Mouse (Mus musculus) heart, embryonic 14.5 days (tissue): ENCODE data around the gene Cabp4. TPM values are rescaled to one million over a fixed set of nuclear protein-coding genes. Genes with fewer than 3 reads are reported as not detected.

Experiments
- ATAC-seq: fragments of 200-750 bp; cut with Nextera tagmentation; 2 replicates; pipeline ENCODE4 v1.8.0; 2017; ENCODE audit warnings: low read depth, moderate TSS enrichment; ENCODE audit not compliant: insufficient number of reproducible peaks, insufficient read depth, low FRiP score
- H3K27ac ChIP-seq, 2 experiments: fragments of 200-500 bp in 1 of 2; fragments of 300-500 bp in 1 of 2; sonication (generic) in 1 of 2; replicated peaks in 1 of 2; 2 replicates each; pipeline ENCODE4 v1.5.1; 2012 to 2014; ENCODE audit warnings: low read depth in 2 of 2, low read length in 2 of 2, control low read depth in 1 of 2, mild to moderate bottlenecking in 1 of 2, mixed read lengths in 1 of 2; ENCODE audit not compliant: control insufficient read depth in 1 of 2, insufficient read depth in 1 of 2
- H3K27me3 ChIP-seq: fragments of 300-500 bp; sonication (generic); 2 replicates; pipeline ENCODE4 v1.6.1; 2014; ENCODE audit warnings: mild to moderate bottlenecking, low read length, control low read depth; ENCODE audit not compliant: control insufficient read depth, insufficient read depth
- H3K36me3 ChIP-seq: fragments of 300-500 bp; sonication (generic); 2 replicates; pipeline ENCODE4 v1.6.1; 2014; ENCODE audit warnings: mild to moderate bottlenecking, control low read depth, low read length, mixed read lengths; ENCODE audit not compliant: control insufficient read depth, insufficient read depth
- H3K4me1 ChIP-seq, 2 experiments: fragments of 200-500 bp in 1 of 2; fragments of 300-500 bp in 1 of 2; sonication (generic) in 1 of 2; 2 replicates each; pipeline ENCODE4 v1.6.1; 2012 to 2014; ENCODE audit warnings: low read length in 2 of 2, control low read depth in 1 of 2, mixed read lengths in 1 of 2; ENCODE audit not compliant: control insufficient read depth in 2 of 2, insufficient read depth in 2 of 2
- H3K4me2 ChIP-seq: fragments of 300-500 bp; sonication (generic); 2 replicates; pipeline ENCODE4 v1.6.1; 2014; ENCODE audit warnings: mild to moderate bottlenecking, low read length
- H3K4me3 ChIP-seq, 2 experiments: fragments of 200-500 bp in 1 of 2; fragments of 300-500 bp in 1 of 2; sonication (generic) in 1 of 2; 2 replicates each; pipeline ENCODE4 v1.5.1; 2012 to 2014; ENCODE audit warnings: low read length in 2 of 2, mild to moderate bottlenecking in 2 of 2, control low read depth in 1 of 2, low read depth in 1 of 2, moderate library complexity in 1 of 2; ENCODE audit not compliant: control insufficient read depth in 1 of 2, insufficient read depth in 1 of 2
- H3K9ac ChIP-seq: fragments of 300-500 bp; sonication (generic); 2 replicates; pipeline ENCODE4 v1.6.1; 2014; ENCODE audit warnings: mild to moderate bottlenecking, low read length
- H3K9me3 ChIP-seq: fragments of 300-500 bp; sonication (generic); 2 replicates; pipeline ENCODE4 v1.6.1; 2016; ENCODE audit warnings: low read length, control low read depth; ENCODE audit not compliant: control insufficient read depth
- WGBS: fragments of 180-500 bp; shearing (Covaris S2); extraction: QIAGEN DNeasy Blood & Tissue Kit; methylation state at CpG from one replicate; pipeline ENCODE4 v1.1.7; 2014; 5-methylcytosine and 5-hydroxymethylcytosine counted together
- polyA plus RNA-seq: library from polyadenylated mRNA; unstranded; fragments of >200 nt; fragmentation: Nextera tagmentation; extraction: Ambion mirVana; gene quantifications from 2 replicates; pipeline ENCODE4 v1.2.1, GENCODE M21; 2014

The Cabp4 gene
- polyA plus RNA-seq, 1 experiment from 2014 or later, result not detected

DNA sequence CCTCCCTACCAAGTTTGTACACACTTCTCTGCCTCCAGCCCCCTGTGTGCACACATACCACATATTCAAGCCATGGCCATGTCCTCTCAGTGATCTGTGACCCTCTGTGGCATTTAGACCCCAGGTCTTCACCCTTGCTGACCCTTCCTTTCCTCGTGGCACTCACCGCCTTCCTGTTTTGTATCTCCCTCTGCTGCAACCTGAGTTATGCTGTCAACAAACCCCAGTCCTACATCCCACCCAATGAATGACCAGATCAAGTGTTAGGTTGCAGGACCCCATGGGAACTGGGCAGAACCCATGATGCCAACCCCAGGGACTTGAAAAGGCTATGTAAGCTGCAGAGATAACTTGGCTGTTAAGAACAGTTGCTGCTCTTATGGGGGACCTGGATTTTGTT is 41.8 kb downstream of the Cabp4 start:
- Histone ChIP-seq H3K4me3 (no peak overlapping the region), H3K9me3 (no peaks in the 10 kb centered on the region), H3K36me3 (peaks cover 20% of the 10 kb centered on the region), H3K27me3 (peaks cover 20% of the 10 kb centered on the region; the same call in 1 of the 2 replicates), H3K9ac (no peak overlapping the region), H3K4me2 (no peak overlapping the region), H3K27ac (no peak overlapping the region), H3K4me1 (peaks cover 13 to 28% of the 10 kb centered on the region in 2 experiments)
- WGBS, result 81% methylated on average over 2 of the region's 2 CpGs
- no peak for ATAC-seq

DNA sequence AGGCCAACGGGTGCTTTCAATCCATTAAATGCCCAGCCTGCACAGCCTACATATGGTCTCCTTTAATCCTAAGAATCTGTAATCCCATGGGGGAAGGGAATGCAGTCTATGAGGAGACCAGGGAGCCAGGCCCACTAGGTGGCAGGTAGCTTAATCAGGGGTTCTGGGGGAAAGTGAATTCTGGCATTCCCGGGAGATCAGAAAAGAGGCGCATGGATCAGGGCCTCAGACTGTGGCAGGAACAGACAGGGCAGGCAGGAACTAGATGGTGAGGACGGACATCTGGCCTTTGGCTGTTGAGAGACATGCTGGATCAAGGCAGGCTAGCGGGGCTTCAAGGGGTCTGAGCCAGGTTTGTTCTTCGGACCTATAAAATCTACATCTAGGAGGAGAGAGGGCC is 42.4 kb downstream of the Cabp4 start:
- no peak for ATAC-seq
- Histone ChIP-seq H3K27ac (no peak overlapping the region), H3K9ac (0 out of 2 replicates have a peak overlapping the region, but pooled peaks have one; percentile 70), H3K4me1 (peaks cover 14 to 28% of the 10 kb centered on the region in 2 experiments), H3K4me3 (peak overlapping the region in 1 of 2 experiments; percentile 57; a peak in 2 of 4 replicates), H3K9me3 (no peaks in the 10 kb centered on the region), H3K27me3 (peaks cover 20% of the 10 kb centered on the region; the same call in 1 of the 2 replicates), H3K4me2 (peak overlapping the region; percentile 90), H3K36me3 (peaks cover 14% of the 10 kb centered on the region)
- WGBS, result 73% methylated on average over 6 of the region's 6 CpGs

DNA sequence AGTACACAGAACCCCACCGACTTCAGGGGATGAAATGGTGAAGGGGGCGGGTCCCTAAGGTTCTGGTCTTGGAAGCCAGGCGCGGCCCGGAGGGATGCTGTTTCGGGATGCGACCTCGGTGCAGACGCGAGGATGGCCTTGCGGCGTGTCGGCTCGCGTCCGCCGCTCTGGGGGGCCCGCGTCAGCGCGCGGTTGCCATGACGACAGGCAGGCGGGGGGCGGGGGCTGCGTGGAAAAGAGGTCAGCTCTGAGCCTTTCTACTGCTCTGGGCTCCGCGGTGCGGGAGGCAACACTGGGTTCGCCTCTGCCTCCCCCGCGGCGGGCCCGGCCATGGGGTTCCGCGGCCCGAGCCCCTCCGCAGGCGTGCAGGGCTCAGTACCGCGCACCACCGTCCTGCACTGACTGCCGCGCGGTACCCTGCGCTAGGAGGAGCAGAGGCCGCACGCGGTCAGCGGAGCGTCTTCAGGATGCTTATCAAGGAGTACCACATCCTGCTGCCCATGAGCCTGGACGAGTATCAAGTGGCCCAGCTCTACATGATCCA is 43.0 kb downstream of the Cabp4 start:
- Histone ChIP-seq H3K4me1 (peaks cover 16 to 28% of the 10 kb centered on the region in 2 experiments), H3K4me2 (peak overlapping the region; percentile 90), H3K9me3 (no peaks in the 10 kb centered on the region), H3K9ac (peak overlapping the region; percentile 70), H3K4me3 (peak overlapping the region; percentile 54 to 57), H3K27me3 (peaks cover 20% of the 10 kb centered on the region; the same call in 1 of the 2 replicates), H3K36me3 (peaks cover 10% of the 10 kb centered on the region; the same call in 1 of the 2 replicates), H3K27ac (no peak overlapping the region)
- no peak for ATAC-seq
- 1% methylated on average over 52 of the region's 52 CpGs for WGBS

DNA sequence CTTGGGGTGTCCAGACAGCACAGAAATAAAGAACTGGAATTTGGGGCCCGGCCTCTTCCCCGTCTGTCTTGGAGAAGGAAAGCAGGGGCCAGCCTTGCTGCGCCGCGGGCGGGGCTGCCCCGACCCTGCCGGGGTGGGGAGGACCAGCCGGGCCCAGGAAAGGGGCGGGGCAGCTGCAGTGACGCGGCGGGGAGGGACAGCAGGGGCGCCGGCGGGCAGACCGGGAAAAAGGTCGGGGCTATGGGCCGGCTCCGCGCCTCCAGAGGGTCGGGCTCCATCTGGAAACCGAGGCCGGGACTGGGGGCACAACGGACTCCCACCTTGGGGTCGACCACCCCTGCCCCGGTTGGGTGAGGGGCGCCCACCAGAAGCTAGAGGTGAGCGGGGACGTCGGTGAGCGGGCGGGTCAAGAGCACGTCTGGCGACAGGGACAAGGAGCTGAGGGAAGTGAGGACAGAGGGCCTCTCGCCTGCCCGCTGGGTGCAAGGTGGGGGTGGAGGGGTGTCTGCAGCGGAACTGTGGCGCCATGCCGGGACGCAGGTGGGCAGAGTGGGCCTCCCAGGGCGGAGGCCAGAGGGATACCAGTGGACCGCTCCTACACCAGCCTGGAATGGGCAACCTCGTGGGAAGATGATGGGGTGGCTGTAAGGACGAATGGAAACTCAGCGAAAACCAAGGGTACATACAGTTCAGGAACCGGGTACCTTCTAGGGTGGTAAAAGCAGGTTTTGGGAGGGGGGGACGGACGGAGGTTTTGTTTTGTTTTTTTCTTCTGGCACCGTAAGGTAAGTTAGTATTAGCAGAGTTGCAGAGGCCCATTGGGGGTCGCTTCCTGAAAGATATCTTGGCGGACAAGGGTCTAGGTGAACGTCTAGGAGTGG is 43.8 kb downstream of the Cabp4 start, which contains the start of gene Pitpnm1:
Gene Pitpnm1 (plus strand): TSS at position 162 of the 881 bp plus-strand sequence.
- H3K9ac ChIP-seq, result peak within 1 kb of the TSS; percentile 70
- peaks cover 16 to 28% of the 10 kb centered on the region in 2 experiments for H3K4me1 ChIP-seq

DNA sequence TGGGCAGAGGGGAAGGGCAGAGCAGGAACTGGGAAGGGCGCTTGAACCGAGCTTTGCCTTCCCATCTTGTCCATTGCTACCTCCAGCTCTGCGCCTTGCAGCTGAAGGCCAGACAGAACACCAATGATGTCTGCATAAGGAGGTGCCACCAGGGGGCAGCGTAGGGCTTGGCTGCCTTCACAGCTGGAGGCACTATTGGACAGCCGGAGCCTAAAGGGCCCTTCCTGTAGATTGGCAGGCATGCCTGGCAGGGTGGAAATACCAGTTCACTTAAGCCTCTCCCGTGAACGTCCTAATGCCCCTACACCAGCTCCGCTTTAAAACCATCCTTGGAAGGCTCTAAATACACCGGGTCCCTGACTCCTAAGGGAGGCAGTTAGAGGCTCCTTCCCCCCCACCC is 44.8 kb downstream of the Cabp4 start:
- Histone ChIP-seq H3K27ac (peak overlapping the region in 1 of 2 experiments; percentile 26; a peak in 1 of 4 replicates), H3K36me3 (0 out of 2 replicates have a peak, but pooled peaks cover 2% of the 10 kb centered on the region), H3K9me3 (no peaks in the 10 kb centered on the region), H3K4me2 (peak overlapping the region; percentile 90), H3K9ac (no peak overlapping the region), H3K4me3 (peak overlapping the region in 1 of 2 experiments; percentile 57; a peak in 2 of 4 replicates), H3K27me3 (peaks cover 20% of the 10 kb centered on the region; the same call in 1 of the 2 replicates), H3K4me1 (peaks cover 16 to 28% of the 10 kb centered on the region in 2 experiments)
- 9% methylated on average over 9 of the region's 9 CpGs for WGBS
- ATAC-seq, result no peak

More for the DNA sequence above, 43.8 kb downstream of the Cabp4 start, which contains the start of gene Pitpnm1:
- no peaks in the 10 kb centered on the region for H3K9me3 ChIP-seq
- H3K27me3 ChIP-seq, result peaks cover 20% of the 10 kb centered on the region; the same call in 1 of the 2 replicates
- 1% methylated on average over 53 of the region's 53 CpGs for WGBS
- H3K27ac ChIP-seq, result peak within 1 kb of the TSS in 1 of 2 experiments; percentile 26; a peak in 1 of 4 replicates
- peaks cover 7% of the 10 kb centered on the region; the same call in 1 of the 2 replicates for H3K36me3 ChIP-seq
- H3K4me3 ChIP-seq, result peak within 1 kb of the TSS; percentile 54 to 57
- peak within 1 kb of the TSS; percentile 90 for H3K4me2 ChIP-seq
- ATAC-seq, result 0 out of 2 replicates have a peak, but pooled peaks have one; percentile 1

DNA sequence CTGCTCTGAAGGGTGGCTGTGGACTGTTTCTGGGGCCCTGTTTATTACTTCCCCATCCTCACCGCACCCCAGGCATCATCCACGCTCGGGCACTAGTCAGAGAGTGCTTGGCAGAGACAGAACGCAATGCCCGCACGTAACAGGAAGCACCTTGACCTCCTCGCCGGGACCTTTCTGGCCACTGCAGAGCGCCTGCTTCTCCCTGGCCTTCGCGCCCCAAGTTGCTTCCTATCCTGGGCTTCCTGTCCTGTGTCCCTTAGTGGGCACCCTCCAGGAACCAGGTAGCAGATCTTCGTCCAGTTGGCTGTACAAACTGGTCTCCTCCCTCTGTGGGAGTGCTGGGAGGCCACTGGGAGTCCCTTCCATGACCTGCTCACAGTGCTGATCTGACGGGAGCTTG is 45.4 kb downstream of the Cabp4 start:
- H3K9ac ChIP-seq, result no peak overlapping the region
- WGBS, result 92% methylated on average over 13 of the region's 13 CpGs
- no peak overlapping the region for H3K4me2 ChIP-seq
- no peaks in the 10 kb centered on the region for H3K9me3 ChIP-seq
- no peak overlapping the region for H3K4me3 ChIP-seq
- H3K4me1 ChIP-seq, result peaks cover 16 to 28% of the 10 kb centered on the region in 2 experiments
- peaks cover 20% of the 10 kb centered on the region; the same call in 1 of the 2 replicates for H3K27me3 ChIP-seq
- no peaks in the 10 kb centered on the region for H3K36me3 ChIP-seq
- ATAC-seq, result no peak
- H3K27ac ChIP-seq, result no peak overlapping the region

DNA sequence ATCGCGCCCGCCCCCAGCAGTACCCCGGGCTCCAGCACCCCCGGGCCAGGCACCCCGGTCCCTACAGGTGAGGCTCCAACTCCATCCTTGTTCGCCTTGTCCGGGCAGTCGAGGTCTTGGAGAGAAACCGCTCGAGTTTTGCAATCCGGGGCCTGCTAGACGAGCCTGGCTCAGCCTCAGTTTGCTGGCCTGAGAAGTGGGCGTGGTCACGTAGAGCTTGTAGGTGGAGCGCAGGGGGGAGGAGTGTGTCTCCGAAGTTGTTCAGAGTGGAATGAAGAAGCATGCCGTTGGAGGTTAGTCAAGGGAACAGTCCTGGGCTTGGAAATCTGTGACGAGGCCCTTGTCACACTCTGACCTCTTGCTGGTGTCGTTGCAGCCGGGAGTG is 46.4 kb downstream of the Cabp4 start:
- 2% methylated on average over 21 of the region's 21 CpGs for WGBS
- Histone ChIP-seq H3K9me3 (no peaks in the 10 kb centered on the region), H3K4me3 (peak overlapping the region; percentile 59 to 60), H3K27ac (peak overlapping the region; percentile 26 to 74; a peak in 3 of 4 replicates), H3K9ac (peak overlapping the region; percentile 68), H3K36me3 (no peaks in the 10 kb centered on the region), H3K4me2 (peak overlapping the region; percentile 71), H3K27me3 (peaks cover 17% of the 10 kb centered on the region; the same call in 1 of the 2 replicates), H3K4me1 (peaks cover 16 to 28% of the 10 kb centered on the region in 2 experiments)
- peak; percentile 40 for ATAC-seq
